Mouse (Mus musculus) heart, adult 2 months (tissue): ENCODE results near the gene Tenm3. TPM values are rescaled to one million over a fixed set of nuclear protein-coding genes. Genes with fewer than 3 reads are reported as not detected.

Experiments
- DNase-seq, 2 experiments: peaks; one replicate each; pipeline ENCODE4 v3.0.0; 2021
- H3K27ac ChIP-seq: fragments of 200-600 bp; 2 replicates; pipeline ENCODE4 v1.8.1; 2022
- H3K27me3 ChIP-seq: fragments of 200-500 bp; 2 replicates; pipeline ENCODE4 v1.6.1; 2012; ENCODE audit warnings: mild to moderate bottlenecking, low read length, inconsistent platforms, mixed read lengths; ENCODE audit not compliant: control insufficient read depth, insufficient read depth
- H3K36me3 ChIP-seq: fragments of 200-500 bp; 2 replicates; pipeline ENCODE4 v1.6.1; 2012; ENCODE audit warnings: low read length, inconsistent platforms; ENCODE audit not compliant: control insufficient read depth, insufficient read depth
- H3K4me1 ChIP-seq: fragments of 200-500 bp; 2 replicates; pipeline ENCODE4 v1.6.1; 2011; ENCODE audit warnings: low read length; ENCODE audit not compliant: control insufficient read depth, insufficient read depth
- H3K4me3 ChIP-seq: fragments of 200-600 bp; 2 replicates; pipeline ENCODE4 v1.8.1; 2022
- H3K79me2 ChIP-seq: fragments of 200-500 bp; replicated peaks from 2 replicates; pipeline ENCODE4 v1.6.1; 2012; ENCODE audit warnings: mild to moderate bottlenecking, inconsistent platforms, low read length, moderate library complexity, mixed read lengths; ENCODE audit not compliant: control insufficient read depth, insufficient read depth
- H3K9ac ChIP-seq: fragments of 200-500 bp; 2 replicates; pipeline ENCODE4 v1.6.1; 2012; ENCODE audit warnings: low read depth, mild to moderate bottlenecking, control low read depth, inconsistent platforms, low read length, mixed read lengths
- CTCF ChIP-seq: fragments of 200-600 bp; IDR thresholded peaks from 2 replicates; pipeline ENCODE4 v1.8.1; 2022; ENCODE audit warnings: antibody characterized with exemption, mild to moderate bottlenecking, moderate library complexity
- EP300 ChIP-seq: fragments of 200-500 bp; IDR thresholded peaks from 2 replicates; pipeline ENCODE4 v1.6.1; 2011; ENCODE audit warnings: low read depth, low read length, control low read depth; ENCODE audit not compliant: insufficient read depth
- POLR2A ChIP-seq: fragments of 200-500 bp; IDR thresholded peaks from 2 replicates; pipeline ENCODE4 v1.6.1; 2011; ENCODE audit warnings: mild to moderate bottlenecking, low read depth, low read length, control low read depth; ENCODE audit not compliant: insufficient read depth
- WGBS: fragments of 180-500 bp; shearing (Covaris S2); methylation state at CpG from one replicate; pipeline ENCODE4 v1.1.7; 2018; 5-methylcytosine and 5-hydroxymethylcytosine counted together
- intact Hi-C: fragments of 180-260 bp; cut with DNase I; formaldehyde crosslinking; loops from one replicate; pipeline ENCODE4 v1.15.1; 2025
- polyA plus RNA-seq: library from polyadenylated mRNA; depleted of rRNA; stranded (reverse); fragments of >200 nt; gene quantifications from 2 replicates; pipeline ENCODE4 v1.2.3, GENCODE M21; 2012
- total RNA-seq, 2 experiments: library from RNA; stranded (reverse); gene quantifications; 2 replicates each; pipeline ENCODE4 v1.2.3; 2021

The Tenm3 gene
- total and polyA plus RNA-seq, 3 experiments = 2.0 to 3.8 (median 2.2) TPM

GRCm38 (mm10) chr8:48231389-48231788, 612.4 kb downstream of the Tenm3 start:
- intact Hi-C loops = no loop called here
- Histone ChIP-seq H3K9ac (no peak overlapping the region), H3K36me3 (no peaks in the 10 kb centered on the region), H3K27ac (no peak overlapping the region), H3K4me1 (no peaks in the 10 kb centered on the region), H3K4me3 (no peak overlapping the region), H3K27me3 (no peaks in the 10 kb centered on the region), H3K79me2 (no peaks in the 10 kb centered on the region)
- WGBS = 86% methylated on average over 9 of the region's 9 CpGs
- TF ChIP-seq CTCF (no peak), EP300 (no peak), POLR2A (no peak)
- no peak for DNase-seq

- H3K4me3 ChIP-seq = no peak overlapping the region
- no peak for DNase-seq
- no peaks in the 10 kb centered on the region for H3K36me3 ChIP-seq
- H3K9ac ChIP-seq = no peak overlapping the region
- TF ChIP-seq POLR2A (no peak), CTCF (no peak), EP300 (no peak)
- H3K4me1 ChIP-seq = no peaks in the 10 kb centered on the region
- no peaks in the 10 kb centered on the region for H3K79me2 ChIP-seq
- intact Hi-C loops = loop anchor here (10.0 kb wide), 1 partner anchor 616 kb away; the partner anchor contains the start of gene Tenm3
- no peak overlapping the region for H3K27ac ChIP-seq
- no peaks in the 10 kb centered on the region for H3K27me3 ChIP-seq
- WGBS = 96% methylated on average over 35 of the region's 35 CpGs
Measured at GRCm38 (mm10) chr8:48228676-48229075, 615.1 kb downstream of the Tenm3 start.

- no peak for DNase-seq
- Histone ChIP-seq H3K27ac (no peak overlapping the region), H3K27me3 (no peaks in the 10 kb centered on the region), H3K4me1 (no peaks in the 10 kb centered on the region; the same call in 1 of the 2 replicates), H3K79me2 (no peaks in the 10 kb centered on the region), H3K4me3 (no peak overlapping the region), H3K36me3 (no peaks in the 10 kb centered on the region), H3K9ac (no peak overlapping the region)
- intact Hi-C loops = loop anchor here (5.0 to 10.0 kb wide), 2 partner anchors 620 to 813 kb away; partner anchors contain the start of gene Tenm3
- TF ChIP-seq EP300 (no peak), CTCF (no peak), POLR2A (no peak)
- WGBS = 22% methylated on average over 11 of the region's 11 CpGs
Measured at GRCm38 (mm10) chr8:48224753-48225152, 619.0 kb downstream of the Tenm3 start.

- H3K4me3 ChIP-seq = peak overlapping the region; percentile 13
- H3K79me2 ChIP-seq = no peaks in the 10 kb centered on the region
- H3K27me3 ChIP-seq = no peaks in the 10 kb centered on the region
- peak; percentile 74 to 85 for DNase-seq
- intact Hi-C loops = loop anchor here (1.0 to 10.0 kb wide), 3 partner anchors 305 to 815 kb away; partner anchors contain the start of gene Tenm3
- WGBS = 10% methylated on average over 11 of the region's 11 CpGs
- no peaks in the 10 kb centered on the region for H3K36me3 ChIP-seq
- no peak for TF ChIP-seq POLR2A
- peak; percentile 95 for TF ChIP-seq CTCF
- 0 out of 2 replicates have a peak, but pooled peaks have one; percentile 28 for TF ChIP-seq EP300
- no peaks in the 10 kb centered on the region; the same call in 1 of the 2 replicates for H3K4me1 ChIP-seq
- no peak overlapping the region for H3K27ac ChIP-seq
- H3K9ac ChIP-seq = 0 out of 2 replicates have a peak overlapping the region, but pooled peaks have one; percentile 51
Measured at GRCm38 (mm10) chr8:48222429-48222769, 621.4 kb downstream of the Tenm3 start.

- peak overlapping the region; percentile 13 for H3K4me3 ChIP-seq
- H3K27me3 ChIP-seq = no peaks in the 10 kb centered on the region
- intact Hi-C loops = loop anchor here (1.0 to 10.0 kb wide), 3 partner anchors 305 to 815 kb away; partner anchors contain the start of gene Tenm3
- H3K9ac ChIP-seq = 0 out of 2 replicates have a peak overlapping the region, but pooled peaks have one; percentile 51
- H3K27ac ChIP-seq = no peak overlapping the region
- WGBS = 18% methylated on average over 16 of the region's 16 CpGs
- DNase-seq = no peak
- no peaks in the 10 kb centered on the region; the same call in 1 of the 2 replicates for H3K4me1 ChIP-seq
- TF ChIP-seq CTCF (no peak), EP300 (no peak), POLR2A (no peak)
- no peaks in the 10 kb centered on the region for H3K79me2 ChIP-seq
- H3K36me3 ChIP-seq = no peaks in the 10 kb centered on the region
Measured at GRCm38 (mm10) chr8:48221724-48222428, 621.9 kb downstream of the Tenm3 start.

- 61% methylated on average over 11 of the region's 11 CpGs for WGBS
- Histone ChIP-seq H3K36me3 (no peaks in the 10 kb centered on the region), H3K9ac (no peak overlapping the region), H3K4me3 (no peak overlapping the region), H3K27me3 (no peaks in the 10 kb centered on the region), H3K4me1 (no peaks in the 10 kb centered on the region; the same call in 1 of the 2 replicates), H3K27ac (no peak overlapping the region), H3K79me2 (no peaks in the 10 kb centered on the region)
- intact Hi-C loops = loop anchor here (5.0 to 10.0 kb wide), 2 partner anchors 623 to 816 kb away; partner anchors contain the start of gene Tenm3
- no peak for TF ChIP-seq POLR2A
- no peak for TF ChIP-seq EP300
- no peak for TF ChIP-seq CTCF
- DNase-seq = peak in 1 of 2 experiments; percentile 23
Measured at GRCm38 (mm10) chr8:48221304-48221703, 622.4 kb downstream of the Tenm3 start.
